Mouse (Mus musculus): ENCODE results near the gene Myo5c. TPM values are rescaled to one million over a fixed set of nuclear protein-coding genes. Genes with fewer than 3 reads are reported as not detected.

Gene Myo5c
- total and polyA plus RNA-seq, 3 experiments = 0.13 TPM; not detected in 2

DNA sequence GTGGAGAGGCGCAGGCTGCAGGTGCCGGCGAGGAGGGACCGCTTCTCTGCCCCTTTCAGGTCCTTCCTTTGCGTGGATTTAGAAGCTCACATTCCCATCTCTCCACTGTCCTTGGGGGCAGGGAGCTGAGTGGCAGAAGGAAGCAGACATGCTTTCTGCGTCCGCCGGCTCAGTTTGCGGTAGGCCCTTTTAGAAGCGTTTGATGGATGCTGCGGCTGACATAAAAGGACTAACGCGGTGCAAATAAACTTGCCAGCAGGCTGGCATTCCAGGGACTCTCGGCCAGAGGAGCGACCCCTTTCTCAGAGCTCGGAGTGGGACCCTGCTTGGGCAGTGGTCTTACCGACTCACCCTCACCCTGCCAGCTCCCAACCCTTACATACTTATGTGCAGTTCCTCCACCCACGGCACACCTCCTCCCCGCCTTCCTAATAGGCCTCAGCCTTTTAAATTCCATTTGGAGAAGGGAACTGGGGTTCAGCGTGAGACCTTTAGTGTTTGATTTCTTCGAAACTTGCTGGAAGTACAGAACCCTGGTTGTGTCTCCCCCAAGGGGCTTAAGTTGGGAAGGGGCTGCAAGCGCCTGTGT, 82.8 kb downstream of the Myo5c start:
- peak overlapping the region; percentile 74 to 82 for H3K4me3 ChIP-seq (ENCODE audit: control insufficient read depth in 1 of 2, insufficient read depth in 1 of 2, low read depth in 2 of 2, low read length in 2 of 2)
- H3K79me2 ChIP-seq (ENCODE audit: control insufficient read depth, insufficient read depth, low read length, poor library complexity) = no peaks in the 10 kb centered on the region; the same call in 1 of the 2 replicates
- H3K4me1 ChIP-seq (ENCODE audit: control insufficient read depth in 1 of 2, insufficient read depth in 2 of 2, low read length in 2 of 2) = peaks cover 0 to 12% of the 10 kb centered on the region in 2 experiments; a peak in 3 of 4 replicates
- peak; percentile 61 for DNase-seq (ENCODE audit: low read depth, low spot score)
- H3K27me3 ChIP-seq (ENCODE audit: control insufficient read depth in 1 of 2, insufficient read depth in 2 of 2, low read length in 2 of 2) = no peaks in the 10 kb centered on the region
- peak overlapping the region; percentile 33; the same call in 1 of the 2 replicates for H3K27ac ChIP-seq (ENCODE audit: control insufficient read depth, low read depth, low read length)
- no peaks in the 10 kb centered on the region for H3K9me3 ChIP-seq (replicated peaks; ENCODE audit: insufficient read depth, low read length)
- H3K9ac ChIP-seq (ENCODE audit: control insufficient read depth, low read depth, low read length, poor library complexity, severe bottlenecking) = peak overlapping the region; percentile 76
- peaks cover 0 to 7% of the 10 kb centered on the region in 2 experiments; a peak in 2 of 4 replicates for H3K36me3 ChIP-seq (ENCODE audit: control insufficient read depth in 1 of 2, insufficient read depth in 2 of 2, low read length in 2 of 2)
- TF ChIP-seq JUND (IDR thresholded peaks at IDR 0.05; ENCODE audit: low read depth, low read length) = no peak
- TF ChIP-seq KAT2A (conservative IDR thresholded peaks at IDR 0.05; ENCODE audit: low read depth, low read length) = no peak
- TF ChIP-seq TAL1 (IDR thresholded peaks at IDR 0.05; ENCODE audit: low read length) = no peak
- TF ChIP-seq MYB (IDR thresholded peaks at IDR 0.05; ENCODE audit: low read depth, low read length) = no peak
- no peak for TF ChIP-seq POLR2AphosphoS2 (IDR thresholded peaks at IDR 0.05; ENCODE audit: low read length)
- TF ChIP-seq NRF1 (IDR thresholded peaks at IDR 0.05; ENCODE audit: insufficient read depth, low read depth, low read length, poor library complexity, severe bottlenecking) = no peak
- TF ChIP-seq MXI1 (IDR thresholded peaks at IDR 0.05; ENCODE audit: low read depth, low read length) = no peak

DNA sequence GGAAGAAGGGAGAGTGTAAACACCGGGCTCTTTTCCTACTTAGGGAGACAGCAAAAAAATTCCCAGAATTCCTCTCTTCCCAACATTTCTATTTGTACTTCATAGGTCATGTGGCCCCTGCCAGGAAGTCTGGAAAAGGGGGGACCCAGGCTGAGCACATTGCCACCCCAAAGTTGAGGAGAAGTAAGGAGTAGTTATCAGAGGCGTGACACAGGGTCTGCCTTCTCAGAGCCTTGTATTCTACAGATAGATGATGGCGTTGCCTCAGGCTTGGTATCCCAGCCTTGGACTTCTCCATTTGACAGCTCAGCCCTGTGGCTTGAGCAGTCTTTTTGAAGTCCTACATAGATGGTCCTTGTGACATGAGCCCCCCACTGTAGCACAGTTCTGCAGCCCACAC, 83.4 kb downstream of the Myo5c start:
- DNase-seq (ENCODE audit: low read depth, low spot score) = peak; percentile 50
- H3K9ac ChIP-seq (ENCODE audit: control insufficient read depth, low read depth, low read length, poor library complexity, severe bottlenecking) = 0 out of 2 replicates have a peak overlapping the region, but pooled peaks have one; percentile 76
- peaks cover 0 to 12% of the 10 kb centered on the region in 2 experiments; a peak in 3 of 4 replicates for H3K4me1 ChIP-seq (ENCODE audit: control insufficient read depth in 1 of 2, insufficient read depth in 2 of 2, low read length in 2 of 2)
- no peaks in the 10 kb centered on the region for H3K27me3 ChIP-seq (ENCODE audit: control insufficient read depth in 1 of 2, insufficient read depth in 2 of 2, low read length in 2 of 2)
- H3K9me3 ChIP-seq (replicated peaks; ENCODE audit: insufficient read depth, low read length) = no peaks in the 10 kb centered on the region
- peak overlapping the region in 1 of 2 experiments; percentile 74; a peak in 2 of 4 replicates for H3K4me3 ChIP-seq (ENCODE audit: control insufficient read depth in 1 of 2, insufficient read depth in 1 of 2, low read depth in 2 of 2, low read length in 2 of 2)
- no peaks in the 10 kb centered on the region; the same call in 1 of the 2 replicates for H3K79me2 ChIP-seq (ENCODE audit: control insufficient read depth, insufficient read depth, low read length, poor library complexity)
- no peak overlapping the region for H3K27ac ChIP-seq (ENCODE audit: control insufficient read depth, low read depth, low read length)
- no peak for TF ChIP-seq TBP (IDR thresholded peaks at IDR 0.05; ENCODE audit: low read depth, low read length)
- TF ChIP-seq CTCF (IDR thresholded peaks at IDR 0.05 in 2 of 3, conservative IDR thresholded peaks at IDR 0.05 in 1 of 3; ENCODE audit: control insufficient read depth in 1 of 3, insufficient read depth in 1 of 3, low read depth in 2 of 3, low read length in 3 of 3, poor library complexity in 1 of 3, severe bottlenecking in 1 of 3) = no peak
- no peak for TF ChIP-seq GATA1 (IDR thresholded peaks at IDR 0.05; ENCODE audit: low read depth, low read length)
- no peak for TF ChIP-seq ZC3H11A (IDR thresholded peaks at IDR 0.05; ENCODE audit: low read depth, low read length)
- no peak for TF ChIP-seq MAX (IDR thresholded peaks at IDR 0.05; ENCODE audit: low read length)
- peak; percentile 44; the same call in 1 of the 2 replicates for TF ChIP-seq USF1 (IDR thresholded peaks at IDR 0.05; ENCODE audit: low read depth, low read length)
- TF ChIP-seq MAFK (IDR thresholded peaks at IDR 0.05; ENCODE audit: borderline replicate concordance, low read depth, low read length) = no peak
- TF ChIP-seq NELFE (IDR thresholded peaks at IDR 0.05; ENCODE audit: low read depth, low read length) = no peak
- TF ChIP-seq MXI1 (IDR thresholded peaks at IDR 0.05; ENCODE audit: low read depth, low read length) = 0 out of 2 replicates have a peak, but pooled peaks have one; percentile 12
- H3K36me3 ChIP-seq (ENCODE audit: control insufficient read depth in 1 of 2, insufficient read depth in 2 of 2, low read length in 2 of 2) = peaks cover 0 to 7% of the 10 kb centered on the region in 2 experiments; a peak in 2 of 4 replicates

Data from MEL (cell line).